Mouse (Mus musculus) hindbrain, embryonic 15.5 days (tissue): ENCODE measurements around the gene Ncor1. TPM values are rescaled to one million over a fixed set of nuclear protein-coding genes. Genes with fewer than 3 reads are reported as not detected.
"Not testable (repeated sequence)": the region's sequence is repeated elsewhere in the genome, so short reads cannot be mapped to it uniquely, and the experiment has no call there.

Source experiments
- ATAC-seq: fragments of 200-750 bp; cut with Nextera tagmentation; 2 replicates; pipeline ENCODE4 v1.8.0; 2017; ENCODE audit warnings: low read depth, moderate number of reproducible peaks, moderate TSS enrichment; ENCODE audit not compliant: low FRiP score
- H3K27ac ChIP-seq: fragments of 300-500 bp; sonication (generic); replicated peaks from 2 replicates; pipeline ENCODE4 v1.5.1; 2015; ENCODE audit warnings: mild to moderate bottlenecking, inconsistent platforms
- H3K27me3 ChIP-seq: fragments of 300-500 bp; sonication (generic); 2 replicates; pipeline ENCODE4 v1.6.1; 2015; ENCODE audit warnings: control low read depth, inconsistent platforms
- H3K36me3 ChIP-seq: fragments of 300-500 bp; sonication (generic); 2 replicates; pipeline ENCODE4 v1.6.1; 2015; ENCODE audit warnings: control low read depth, inconsistent platforms
- H3K4me1 ChIP-seq: fragments of 300-500 bp; sonication (generic); replicated peaks from 2 replicates; pipeline ENCODE4 v1.6.1; 2015; ENCODE audit warnings: control low read depth, inconsistent platforms
- H3K4me2 ChIP-seq: fragments of 300-500 bp; sonication (generic); 2 replicates; pipeline ENCODE4 v1.6.1; 2015; ENCODE audit warnings: moderate library complexity, mild to moderate bottlenecking, inconsistent platforms
- H3K4me3 ChIP-seq: fragments of 300-500 bp; sonication (generic); 2 replicates; pipeline ENCODE4 v1.5.1; 2015; ENCODE audit warnings: mild to moderate bottlenecking, inconsistent platforms
- H3K9ac ChIP-seq: fragments of 300-500 bp; sonication (generic); 2 replicates; pipeline ENCODE4 v1.6.1; 2015; ENCODE audit warnings: inconsistent platforms
- H3K9me3 ChIP-seq: fragments of 300-500 bp; sonication (generic); 2 replicates; pipeline ENCODE4 v1.6.1; 2016; ENCODE audit warnings: control low read depth, inconsistent platforms
- WGBS: fragments of 180-500 bp; shearing (Covaris S2); methylation state at CpG from one replicate; pipeline ENCODE4 v1.1.7; 2015; 5-methylcytosine and 5-hydroxymethylcytosine counted together
- polyA plus RNA-seq: library from polyadenylated mRNA; unstranded; fragments of >200 nt; fragmentation: Nextera tagmentation; extraction: Ambion mirVana; gene quantifications from 2 replicates; pipeline ENCODE4 v1.2.1, GENCODE M21; 2015

The Ncor1 gene
- polyA plus RNA-seq, 1 experiment from 2014 or later, result 177 TPM

- H3K36me3 ChIP-seq, result peaks cover 68% of the 10 kb centered on the region
- H3K4me2 ChIP-seq, result no peak overlapping the region
- WGBS, result 89% methylated on average over 4 of the region's 4 CpGs
- no peak overlapping the region for H3K9ac ChIP-seq
- no peaks in the 10 kb centered on the region for H3K27me3 ChIP-seq
- no peaks in the 10 kb centered on the region for H3K9me3 ChIP-seq
- no peak for ATAC-seq
- no peak overlapping the region for H3K4me3 ChIP-seq
- no peak overlapping the region for H3K27ac ChIP-seq
- H3K4me1 ChIP-seq, result no peaks in the 10 kb centered on the region
Measured at GRCm38 (mm10) chr11:62332228-62332627, 126.1 kb downstream of the Ncor1 start.

- H3K4me3 ChIP-seq, result no peak overlapping the region
- no peak overlapping the region for H3K4me2 ChIP-seq
- WGBS, result 85% methylated on average over 5 of the region's 5 CpGs
- no peaks in the 10 kb centered on the region for H3K27me3 ChIP-seq
- no peaks in the 10 kb centered on the region for H3K9me3 ChIP-seq
- no peaks in the 10 kb centered on the region for H3K4me1 ChIP-seq
- H3K9ac ChIP-seq, result no peak overlapping the region
- no peak for ATAC-seq
- H3K36me3 ChIP-seq, result peaks cover 69% of the 10 kb centered on the region
- H3K27ac ChIP-seq, result no peak overlapping the region
Measured at GRCm38 (mm10) chr11:62331141-62331540, 127.2 kb downstream of the Ncor1 start.

GRCm38 (mm10) chr11:62323659-62324058, 134.7 kb downstream of the Ncor1 start:
- Histone ChIP-seq H3K4me1 (no peaks in the 10 kb centered on the region), H3K36me3 (peaks cover 79% of the 10 kb centered on the region), H3K4me2 (no peak overlapping the region), H3K9me3 (no peaks in the 10 kb centered on the region), H3K27me3 (no peaks in the 10 kb centered on the region), H3K27ac (no peak overlapping the region), H3K9ac (no peak overlapping the region), H3K4me3 (no peak overlapping the region)
- ATAC-seq, result no peak
- WGBS, result 90% methylated on average over 3 of the region's 3 CpGs

- no peaks in the 10 kb centered on the region for H3K9me3 ChIP-seq
- H3K9ac ChIP-seq, result no peak overlapping the region
- no peaks in the 10 kb centered on the region for H3K4me1 ChIP-seq
- no peak overlapping the region for H3K4me2 ChIP-seq
- H3K27me3 ChIP-seq, result no peaks in the 10 kb centered on the region
- peaks cover 73% of the 10 kb centered on the region for H3K36me3 ChIP-seq
- no peak for ATAC-seq
- 89% methylated on average over 3 of the region's 3 CpGs for WGBS
- H3K4me3 ChIP-seq, result no peak overlapping the region
- no peak overlapping the region for H3K27ac ChIP-seq
Measured at GRCm38 (mm10) chr11:62320097-62320496, 138.2 kb downstream of the Ncor1 start.

GRCm38 (mm10) chr11:62317746-62318145, 140.6 kb downstream of the Ncor1 start:
- H3K27me3 ChIP-seq, result no peaks in the 10 kb centered on the region
- H3K4me3 ChIP-seq, result no peak overlapping the region
- ATAC-seq, result no peak
- peaks cover 78% of the 10 kb centered on the region for H3K36me3 ChIP-seq
- 79% methylated on average over 11 of the region's 11 CpGs for WGBS
- no peak overlapping the region for H3K4me2 ChIP-seq
- no peaks in the 10 kb centered on the region for H3K9me3 ChIP-seq
- H3K9ac ChIP-seq, result no peak overlapping the region
- H3K4me1 ChIP-seq, result no peaks in the 10 kb centered on the region
- H3K27ac ChIP-seq, result no peak overlapping the region

GRCm38 (mm10) chr11:62314984-62315383, 143.4 kb downstream of the Ncor1 start:
- Histone ChIP-seq H3K9ac (no peak overlapping the region), H3K27ac (no peak overlapping the region), H3K4me1 (no peaks in the 10 kb centered on the region), H3K9me3 (no peaks in the 10 kb centered on the region), H3K27me3 (no peaks in the 10 kb centered on the region), H3K36me3 (peaks cover 75% of the 10 kb centered on the region), H3K4me2 (no peak overlapping the region), H3K4me3 (no peak overlapping the region)
- WGBS, result 96% methylated on average over 5 of the region's 5 CpGs
- ATAC-seq, result no peak

GRCm38 (mm10) chr11:62309296-62309695, 149.0 kb downstream of the Ncor1 start:
- 91% methylated on average over 2 of the region's 2 CpGs for WGBS

GRCm38 (mm10) chr11:62305866-62306265, 152.5 kb downstream of the Ncor1 start:
- H3K36me3 ChIP-seq, result peaks cover 47% of the 10 kb centered on the region
- WGBS, result 98% methylated on average over 2 of the region's 2 CpGs

More at GRCm38 (mm10) chr11:62309296-62309695, 149.0 kb downstream of the Ncor1 start:
- Histone ChIP-seq H3K4me3 (no peak overlapping the region), H3K27ac (no peak overlapping the region), H3K36me3 (peaks cover 69% of the 10 kb centered on the region), H3K9me3 (no peaks in the 10 kb centered on the region), H3K9ac (no peak overlapping the region), H3K4me1 (no peaks in the 10 kb centered on the region), H3K4me2 (no peak overlapping the region), H3K27me3 (no peaks in the 10 kb centered on the region)
- no peak for ATAC-seq

GRCm38 (mm10) chr11:62298883-62299282, 159.5 kb downstream of the Ncor1 start:
- Histone ChIP-seq H3K4me2 (no peak overlapping the region), H3K4me1 (no peaks in the 10 kb centered on the region), H3K27me3 (no peaks in the 10 kb centered on the region), H3K4me3 (no peak overlapping the region), H3K9ac (no peak overlapping the region), H3K9me3 (no peaks in the 10 kb centered on the region), H3K27ac (no peak overlapping the region), H3K36me3 (peaks cover 20% of the 10 kb centered on the region)
- ATAC-seq, result no peak
- WGBS, result 84% methylated on average over 6 of the region's 6 CpGs

More at GRCm38 (mm10) chr11:62305866-62306265, 152.5 kb downstream of the Ncor1 start:
- no peak overlapping the region for H3K4me2 ChIP-seq
- H3K27ac ChIP-seq, result no peak overlapping the region
- no peaks in the 10 kb centered on the region for H3K4me1 ChIP-seq
- no peak for ATAC-seq
- H3K4me3 ChIP-seq, result no peak overlapping the region
- no peak overlapping the region for H3K9ac ChIP-seq
- H3K9me3 ChIP-seq, result no peaks in the 10 kb centered on the region
- H3K27me3 ChIP-seq, result no peaks in the 10 kb centered on the region

- Histone ChIP-seq H3K4me2 (no peak overlapping the region), H3K4me1 (no peaks in the 10 kb centered on the region), H3K36me3 (peaks cover 35% of the 10 kb centered on the region), H3K9me3 (no peaks in the 10 kb centered on the region), H3K27me3 (no peaks in the 10 kb centered on the region), H3K4me3 (no peak overlapping the region), H3K27ac (no peak overlapping the region), H3K9ac (no peak overlapping the region)
- WGBS, result 94% methylated on average over 2 of the region's 2 CpGs
- ATAC-seq, result no peak
Measured at GRCm38 (mm10) chr11:62294121-62294520, 164.2 kb downstream of the Ncor1 start.

- Histone ChIP-seq H3K9me3 (no peaks in the 10 kb centered on the region), H3K36me3 (peaks cover 49% of the 10 kb centered on the region), H3K4me1 (peaks cover 2% of the 10 kb centered on the region), H3K27ac (no peak overlapping the region), H3K4me2 (no peak overlapping the region), H3K9ac (no peak overlapping the region), H3K27me3 (no peaks in the 10 kb centered on the region), H3K4me3 (no peak overlapping the region)
- WGBS, result 85% methylated on average over 1 of the region's 1 CpGs
- ATAC-seq, result no peak
Measured at GRCm38 (mm10) chr11:62287700-62288099, 170.6 kb downstream of the Ncor1 start.

GRCm38 (mm10) chr11:62285020-62285419, 173.3 kb downstream of the Ncor1 start:
- Histone ChIP-seq H3K4me3 (no peak overlapping the region), H3K4me2 (no peak overlapping the region), H3K27me3 (no peaks in the 10 kb centered on the region), H3K4me1 (peaks cover 10% of the 10 kb centered on the region), H3K9ac (no peak overlapping the region), H3K36me3 (peaks cover 38% of the 10 kb centered on the region), H3K9me3 (no peaks in the 10 kb centered on the region), H3K27ac (no peak overlapping the region)
- no peak for ATAC-seq
- WGBS, result 92% methylated on average over 8 of the region's 8 CpGs

GRCm38 (mm10) chr11:62284020-62284419, 174.3 kb downstream of the Ncor1 start:
- peaks cover 10% of the 10 kb centered on the region for H3K4me1 ChIP-seq
- peaks cover 32% of the 10 kb centered on the region for H3K36me3 ChIP-seq
- WGBS, result 92% methylated on average over 3 of the region's 3 CpGs
- H3K4me2 ChIP-seq, H3K9me3 ChIP-seq, ATAC-seq, H3K9ac ChIP-seq, H3K27ac ChIP-seq, H3K27me3 ChIP-seq, H3K4me3 ChIP-seq: not testable (repeated sequence)
